ENCODE assay signal across 7 mouse cellular contexts in genomic region chr13:33965056-33966024, GRCm38 (mm10). TPM values are rescaled to one million over a fixed set of nuclear protein-coding genes. Genes with fewer than 3 reads are reported as not detected.
A peak's percentile ranks its signal among the peaks of the same experiment; 100 is the strongest.
DNase-seq lines count a peak whose midpoint lies in the region; ATAC-seq lines count a peak whose summit lies in the region.

No protein-coding gene starts in this region.

- H3K9ac ChIP-seq in embryonic facial prominence, embryonic 12.5 days = peak overlapping the region; percentile 54
- peak overlapping the region; percentile 32 for H3K9ac ChIP-seq in hindbrain, embryonic 15.5 days
- peak overlapping the region; percentile 77 for H3K9ac ChIP-seq in lung, embryonic 16.5 days (ENCODE audit: low read length)
- H3K9ac ChIP-seq in stomach, embryonic 15.5 days = peak overlapping the region; percentile 52

- DNase-seq in 3T3-L1 (ENCODE audit: low read depth, low spot score) = peak; percentile 52
- peak; percentile 59 for DNase-seq in CD4-positive helper T cell, adult 2 months (ENCODE audit: low read depth, low spot score)
- DNase-seq in left cerebral cortex, postnatal 36 days (ENCODE audit: low spot score in 2 of 2) = no peak

- H3K4me3 ChIP-seq in embryonic facial prominence, embryonic 12.5 days = peak overlapping the region; percentile 53
- peak overlapping the region; percentile 57 for H3K4me3 ChIP-seq in hindbrain, embryonic 15.5 days
- H3K4me3 ChIP-seq in lung, embryonic 16.5 days (ENCODE audit: low read length) = peak overlapping the region; percentile 61
- H3K4me3 ChIP-seq in stomach, embryonic 15.5 days (replicated peaks) = peak overlapping the region; percentile 59

- H3K27me3 ChIP-seq in embryonic facial prominence, embryonic 12.5 days = no peaks in the 10 kb centered on the region
- H3K27me3 ChIP-seq in hindbrain, embryonic 15.5 days = no peaks in the 10 kb centered on the region
- no peaks in the 10 kb centered on the region for H3K27me3 ChIP-seq in lung, embryonic 16.5 days (ENCODE audit: control insufficient read depth, insufficient read depth, low read depth, low read length)
- no peaks in the 10 kb centered on the region for H3K27me3 ChIP-seq in stomach, embryonic 15.5 days (replicated peaks)

- no peaks in the 10 kb centered on the region for H3K36me3 ChIP-seq in embryonic facial prominence, embryonic 12.5 days
- no peaks in the 10 kb centered on the region for H3K36me3 ChIP-seq in hindbrain, embryonic 15.5 days
- no peaks in the 10 kb centered on the region for H3K36me3 ChIP-seq in lung, embryonic 16.5 days (ENCODE audit: control insufficient read depth, insufficient read depth, low read length)
- H3K36me3 ChIP-seq in stomach, embryonic 15.5 days = no peaks in the 10 kb centered on the region

- peak overlapping the region; percentile 71 for H3K4me2 ChIP-seq in embryonic facial prominence, embryonic 12.5 days (replicated peaks)
- H3K4me2 ChIP-seq in hindbrain, embryonic 15.5 days = peak overlapping the region; percentile 88
- peak overlapping the region; percentile 64 for H3K4me2 ChIP-seq in lung, embryonic 16.5 days (ENCODE audit: low read depth, low read length)
- peak overlapping the region; percentile 66 for H3K4me2 ChIP-seq in stomach, embryonic 15.5 days

- intact Hi-C loops in left cerebral cortex, postnatal 36 days (cut with DNase I) = no loop called here

- WGBS in embryonic facial prominence, embryonic 12.5 days = 20% methylated on average over 14 of the region's 14 CpGs
- 26% methylated on average over 14 of the region's 14 CpGs for WGBS in hindbrain, embryonic 15.5 days
- WGBS in lung, embryonic 16.5 days = 6% methylated on average over 14 of the region's 14 CpGs
- WGBS in stomach, embryonic 15.5 days = 13% methylated on average over 14 of the region's 14 CpGs

- peaks cover 9% of the 10 kb centered on the region; the same call in 1 of the 2 replicates for H3K4me1 ChIP-seq in embryonic facial prominence, embryonic 12.5 days
- H3K4me1 ChIP-seq in hindbrain, embryonic 15.5 days (replicated peaks) = peaks cover 6% of the 10 kb centered on the region; the same call in 1 of the 2 replicates
- H3K4me1 ChIP-seq in lung, embryonic 16.5 days (replicated peaks; ENCODE audit: control insufficient read depth, insufficient read depth, low read length) = peaks cover 10% of the 10 kb centered on the region
- 0 out of 2 replicates have a peak, but pooled peaks cover 6% of the 10 kb centered on the region for H3K4me1 ChIP-seq in stomach, embryonic 15.5 days

- peak overlapping the region; percentile 90 for H3K27ac ChIP-seq in embryonic facial prominence, embryonic 12.5 days
- peak overlapping the region; percentile 87 for H3K27ac ChIP-seq in hindbrain, embryonic 15.5 days (replicated peaks)
- peak overlapping the region; percentile 98 for H3K27ac ChIP-seq in lung, embryonic 16.5 days (ENCODE audit: low read length)
- H3K27ac ChIP-seq in stomach, embryonic 15.5 days = peak overlapping the region; percentile 96

- H3K9me3 ChIP-seq in embryonic facial prominence, embryonic 12.5 days = no peaks in the 10 kb centered on the region
- no peaks in the 10 kb centered on the region for H3K9me3 ChIP-seq in hindbrain, embryonic 15.5 days
- no peaks in the 10 kb centered on the region for H3K9me3 ChIP-seq in lung, embryonic 16.5 days (ENCODE audit: control insufficient read depth, low read length)
- H3K9me3 ChIP-seq in stomach, embryonic 15.5 days = no peaks in the 10 kb centered on the region

- ATAC-seq in embryonic facial prominence, embryonic 12.5 days (ENCODE audit: insufficient number of reproducible peaks, insufficient read depth, low FRiP score, low TSS enrichment) = 0 out of 2 replicates have a peak, but pooled peaks have one; percentile 35
- 0 out of 2 replicates have a peak, but pooled peaks have one; percentile 14 for ATAC-seq in hindbrain, embryonic 15.5 days (ENCODE audit: low FRiP score, low read depth)
- ATAC-seq in lung, embryonic 16.5 days (ENCODE audit: low read depth) = peak; percentile 89
- peak; percentile 56; the same call in 1 of the 2 replicates for ATAC-seq in stomach, embryonic 15.5 days (ENCODE audit: insufficient read depth, low FRiP score, low read depth)

RNA-seq across cellular contexts. Expression of gene Nqo2, which starts 0.9 kb away (rescaled TPM):
- polyA plus RNA-seq in embryonic facial prominence, embryonic 12.5 days (2016; fragmentation: Nextera tagmentation; extraction: Ambion mirVana) = 15.5 and 15.8 TPM in 2 replicates
- 9.0 and 9.1 TPM in 2 replicates for polyA plus RNA-seq in hindbrain, embryonic 15.5 days (2015; fragmentation: Nextera tagmentation; extraction: Ambion mirVana)
- 30.8 and 33.8 TPM in 2 replicates for polyA plus RNA-seq in lung, embryonic 16.5 days (2015; fragmentation: Nextera tagmentation; extraction: Ambion mirVana)
- polyA plus RNA-seq in stomach, embryonic 15.5 days (2015; fragmentation: Nextera tagmentation; extraction: Ambion mirVana) = 26.4 and 29.3 TPM in 2 replicates
- 1 to 10 TPM; 5.7 to 8.4 TPM for total RNA-seq in left cerebral cortex, postnatal 36 days (2021)

RNA-seq across cellular contexts. Expression of gene Ripk1, which starts 36.8 kb away (rescaled TPM):
- polyA plus RNA-seq in embryonic facial prominence, embryonic 12.5 days (2016; fragmentation: Nextera tagmentation; extraction: Ambion mirVana) = 16.4 and 16.5 TPM in 2 replicates
- polyA plus RNA-seq in hindbrain, embryonic 15.5 days (2015; fragmentation: Nextera tagmentation; extraction: Ambion mirVana) = 7.3 and 8.0 TPM in 2 replicates
- 20.3 and 22.7 TPM in 2 replicates for polyA plus RNA-seq in lung, embryonic 16.5 days (2015; fragmentation: Nextera tagmentation; extraction: Ambion mirVana)
- 21.2 and 22.0 TPM in 2 replicates for polyA plus RNA-seq in stomach, embryonic 15.5 days (2015; fragmentation: Nextera tagmentation; extraction: Ambion mirVana)
- total RNA-seq in left cerebral cortex, postnatal 36 days (2021) = 1 to 10 TPM; 5.6 to 5.8 TPM

RNA-seq across cellular contexts. Expression of gene Serpinb6a, which starts 37.3 kb away (rescaled TPM):
- 57.0 and 61.2 TPM in 2 replicates for polyA plus RNA-seq in embryonic facial prominence, embryonic 12.5 days (2016; fragmentation: Nextera tagmentation; extraction: Ambion mirVana)
- 38.8 and 39.0 TPM in 2 replicates for polyA plus RNA-seq in hindbrain, embryonic 15.5 days (2015; fragmentation: Nextera tagmentation; extraction: Ambion mirVana)
- 56.2 and 73.2 TPM in 2 replicates for polyA plus RNA-seq in lung, embryonic 16.5 days (2015; fragmentation: Nextera tagmentation; extraction: Ambion mirVana)
- 74.6 and 77.7 TPM in 2 replicates for polyA plus RNA-seq in stomach, embryonic 15.5 days (2015; fragmentation: Nextera tagmentation; extraction: Ambion mirVana)
- 10 to 100 TPM; 34.8 to 38.9 TPM for total RNA-seq in left cerebral cortex, postnatal 36 days (2021)

RNA-seq across cellular contexts. Expression of gene Serpinb6c, which starts 59.8 kb away (rescaled TPM):
- polyA plus RNA-seq in embryonic facial prominence, embryonic 12.5 days (2016; fragmentation: Nextera tagmentation; extraction: Ambion mirVana) = 0.34 and 0.42 TPM in 2 replicates
- polyA plus RNA-seq in hindbrain, embryonic 15.5 days (2015; fragmentation: Nextera tagmentation; extraction: Ambion mirVana) = 0.14 and 0.20 TPM in 2 replicates
- not detected in 2 replicates for polyA plus RNA-seq in lung, embryonic 16.5 days (2015; fragmentation: Nextera tagmentation; extraction: Ambion mirVana)
- polyA plus RNA-seq in stomach, embryonic 15.5 days (2015; fragmentation: Nextera tagmentation; extraction: Ambion mirVana) = not detected in 2 replicates
- total RNA-seq in left cerebral cortex, postnatal 36 days (2021) = under 1 TPM; 0.47 to 0.68 TPM

Comparison
In these comparisons a context has a peak if more than half of its experiments do, and no peak if none do; other contexts are left out.
1. DNase-seq: peak in 3T3-L1 (single experiment) and CD4-positive helper T cell, adult 2 months (single experiment); none in left cerebral cortex, postnatal 36 days (0 of 2).
2. ATAC-seq: peak in every context shown above with its lines; median percentile 89 in lung, embryonic 16.5 days; 56 in stomach, embryonic 15.5 days; 35 in embryonic facial prominence, embryonic 12.5 days; 14 in hindbrain, embryonic 15.5 days.
3. Peak in every context shown above with its lines, with median percentiles within 50 percentile points of each other: H3K27ac ChIP-seq, H3K4me2 ChIP-seq, H3K4me3 ChIP-seq and H3K9ac ChIP-seq.